Mouse (Mus musculus) hindbrain, embryonic 15.5 days (tissue): ENCODE data around the gene Prss50. TPM values are rescaled to one million over a fixed set of nuclear protein-coding genes. Genes with fewer than 3 reads are reported as not detected.

Source experiments
- ATAC-seq: fragments of 200-750 bp; cut with Nextera tagmentation; 2 replicates; pipeline ENCODE4 v1.8.0; 2017; ENCODE audit warnings: low read depth, moderate number of reproducible peaks, moderate TSS enrichment; ENCODE audit not compliant: low FRiP score
- H3K27ac ChIP-seq: fragments of 300-500 bp; sonication (generic); replicated peaks from 2 replicates; pipeline ENCODE4 v1.5.1; 2015; ENCODE audit warnings: mild to moderate bottlenecking, inconsistent platforms
- H3K27me3 ChIP-seq: fragments of 300-500 bp; sonication (generic); 2 replicates; pipeline ENCODE4 v1.6.1; 2015; ENCODE audit warnings: control low read depth, inconsistent platforms
- H3K36me3 ChIP-seq: fragments of 300-500 bp; sonication (generic); 2 replicates; pipeline ENCODE4 v1.6.1; 2015; ENCODE audit warnings: control low read depth, inconsistent platforms
- H3K4me1 ChIP-seq: fragments of 300-500 bp; sonication (generic); replicated peaks from 2 replicates; pipeline ENCODE4 v1.6.1; 2015; ENCODE audit warnings: control low read depth, inconsistent platforms
- H3K4me2 ChIP-seq: fragments of 300-500 bp; sonication (generic); 2 replicates; pipeline ENCODE4 v1.6.1; 2015; ENCODE audit warnings: moderate library complexity, mild to moderate bottlenecking, inconsistent platforms
- H3K4me3 ChIP-seq: fragments of 300-500 bp; sonication (generic); 2 replicates; pipeline ENCODE4 v1.5.1; 2015; ENCODE audit warnings: mild to moderate bottlenecking, inconsistent platforms
- H3K9ac ChIP-seq: fragments of 300-500 bp; sonication (generic); 2 replicates; pipeline ENCODE4 v1.6.1; 2015; ENCODE audit warnings: inconsistent platforms
- H3K9me3 ChIP-seq: fragments of 300-500 bp; sonication (generic); 2 replicates; pipeline ENCODE4 v1.6.1; 2016; ENCODE audit warnings: control low read depth, inconsistent platforms
- WGBS: fragments of 180-500 bp; shearing (Covaris S2); methylation state at CpG from one replicate; pipeline ENCODE4 v1.1.7; 2015; 5-methylcytosine and 5-hydroxymethylcytosine counted together
- polyA plus RNA-seq: library from polyadenylated mRNA; unstranded; fragments of >200 nt; fragmentation: Nextera tagmentation; extraction: Ambion mirVana; gene quantifications from 2 replicates; pipeline ENCODE4 v1.2.1, GENCODE M21; 2015

Gene Prss50
- polyA plus RNA-seq, 1 experiment from 2014 or later: 0.36 TPM

GRCm38 (mm10) chr9:110877888-110878287 is 20.1 kb downstream of the Prss50 start:
- H3K4me3 ChIP-seq: no peak overlapping the region
- peaks cover 25% of the 10 kb centered on the region for H3K27me3 ChIP-seq
- no peak for ATAC-seq
- no peak overlapping the region for H3K4me2 ChIP-seq
- no peaks in the 10 kb centered on the region for H3K9me3 ChIP-seq
- 80% methylated on average over 5 of the region's 5 CpGs for WGBS
- H3K4me1 ChIP-seq: peaks cover 45% of the 10 kb centered on the region
- H3K27ac ChIP-seq: no peak overlapping the region
- no peak overlapping the region for H3K9ac ChIP-seq
- no peaks in the 10 kb centered on the region for H3K36me3 ChIP-seq

GRCm38 (mm10) chr9:110879191-110879920 is 21.6 kb downstream of the Prss50 start, which contains the start of gene Als2cl:
TSS of gene Als2cl (plus strand) at chr9:110879870.
- no peaks in the 10 kb centered on the region for H3K9me3 ChIP-seq
- WGBS: 13% methylated on average over 12 of the region's 12 CpGs

GRCm38 (mm10) chr9:110879998-110880561 is 22.3 kb downstream of the Prss50 start, which contains the start of gene Tmie:
TSS of gene Tmie (minus strand) at chr9:110880113.
- peak; percentile 37 for ATAC-seq
- Histone ChIP-seq H3K9me3 (no peaks in the 10 kb centered on the region), H3K4me1 (peaks cover 26% of the 10 kb centered on the region), H3K4me2 (peak within 1 kb of the TSS; percentile 90), H3K4me3 (peak within 1 kb of the TSS; percentile 54), H3K9ac (peak within 1 kb of the TSS; percentile 52), H3K36me3 (no peaks in the 10 kb centered on the region), H3K27ac (peak within 1 kb of the TSS; percentile 56), H3K27me3 (peaks cover 22% of the 10 kb centered on the region)
- WGBS: under 1% methylated on average over 54 of the region's 57 CpGs

More at GRCm38 (mm10) chr9:110879191-110879920, 21.6 kb downstream of the Prss50 start, which contains the start of gene Als2cl:
- ATAC-seq: peak; percentile 14; the same call in 1 of the 2 replicates
- Histone ChIP-seq H3K4me1 (peaks cover 33% of the 10 kb centered on the region), H3K27me3 (peaks cover 22% of the 10 kb centered on the region), H3K36me3 (no peaks in the 10 kb centered on the region), H3K27ac (peak within 1 kb of the TSS; percentile 56), H3K9ac (peak within 1 kb of the TSS; percentile 52), H3K4me3 (peak within 1 kb of the TSS; percentile 54), H3K4me2 (peak within 1 kb of the TSS; percentile 90)

DNA sequence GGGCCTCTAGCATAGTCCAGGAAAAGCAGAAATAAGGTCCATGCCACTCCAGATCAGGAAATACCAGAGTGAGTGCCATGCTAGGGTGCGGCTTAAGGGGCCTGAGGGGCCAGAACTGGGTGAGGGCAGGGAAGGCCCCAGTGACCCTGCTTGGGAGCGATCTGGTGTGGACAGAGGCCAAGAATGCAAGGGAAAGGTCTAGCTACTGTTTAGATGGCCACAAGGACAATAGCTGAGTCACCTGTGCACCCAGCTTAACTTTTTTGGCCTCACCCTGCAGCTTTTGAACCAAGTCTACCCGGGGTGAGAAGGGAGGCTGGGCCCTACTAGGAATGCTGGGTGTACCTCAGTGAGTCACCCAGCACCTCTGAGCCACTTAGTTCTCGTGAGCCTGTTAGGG is 23.0 kb downstream of the Prss50 start:
- H3K4me1 ChIP-seq: peaks cover 20% of the 10 kb centered on the region
- peak overlapping the region; percentile 54 for H3K4me3 ChIP-seq
- H3K9ac ChIP-seq: peak overlapping the region; percentile 52; the same call in 1 of the 2 replicates
- H3K36me3 ChIP-seq: no peaks in the 10 kb centered on the region
- peaks cover 22% of the 10 kb centered on the region for H3K27me3 ChIP-seq
- H3K27ac ChIP-seq: no peak overlapping the region
- H3K9me3 ChIP-seq: no peaks in the 10 kb centered on the region
- no peak for ATAC-seq
- H3K4me2 ChIP-seq: peak overlapping the region; percentile 90
- WGBS: 84% methylated on average over 4 of the region's 4 CpGs

GRCm38 (mm10) chr9:110881953-110882352 is 24.2 kb downstream of the Prss50 start:
- Histone ChIP-seq H3K4me2 (no peak overlapping the region), H3K9ac (no peak overlapping the region), H3K9me3 (no peaks in the 10 kb centered on the region), H3K27me3 (peaks cover 22% of the 10 kb centered on the region), H3K27ac (no peak overlapping the region), H3K4me3 (no peak overlapping the region), H3K36me3 (no peaks in the 10 kb centered on the region), H3K4me1 (peaks cover 20% of the 10 kb centered on the region)
- ATAC-seq: no peak
- WGBS: 79% methylated on average over 7 of the region's 7 CpGs

DNA sequence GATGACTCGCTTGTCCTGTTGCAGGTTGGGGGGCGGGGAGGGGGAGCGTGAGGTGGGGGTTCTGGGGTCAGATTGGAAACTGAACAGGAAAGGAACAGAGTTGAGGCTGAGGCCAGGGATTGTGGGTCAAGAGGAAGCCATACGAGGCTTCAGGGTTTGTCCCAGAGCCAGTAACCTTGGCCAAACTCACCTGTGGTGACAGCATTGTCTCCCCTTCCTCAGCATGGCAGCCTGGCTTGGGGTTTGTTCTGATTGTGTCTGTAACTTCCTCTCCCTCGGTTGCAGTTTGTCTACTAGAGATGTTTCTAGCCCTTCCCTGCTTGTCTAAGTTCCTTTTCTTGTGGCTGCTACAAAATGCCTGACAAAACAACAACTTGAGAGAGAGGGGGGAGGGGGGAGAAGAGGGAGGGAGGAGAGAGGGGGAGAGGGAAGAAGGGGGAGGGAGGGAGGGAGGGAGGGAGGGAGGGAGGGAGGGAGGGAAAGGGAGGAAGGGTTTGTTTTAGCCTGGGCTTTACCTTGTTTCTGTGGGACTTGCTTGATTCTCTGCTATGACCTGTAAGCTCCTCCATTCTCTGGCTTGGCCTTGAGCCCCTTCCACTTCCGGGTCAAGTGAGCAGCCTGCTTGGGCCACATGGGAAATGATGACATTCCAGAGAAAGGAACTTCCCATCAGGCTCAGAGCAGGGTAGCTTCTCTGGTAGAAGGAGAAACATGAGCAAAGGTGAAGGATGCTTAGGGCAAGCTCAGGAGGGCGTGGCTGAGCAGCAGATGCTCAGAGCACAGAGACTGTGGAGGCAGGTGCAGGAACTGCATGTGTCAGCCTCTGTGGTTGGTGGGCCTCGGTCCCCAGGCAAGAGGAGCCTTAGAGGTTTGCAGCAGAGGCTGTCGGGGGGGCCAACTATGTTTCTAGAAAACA is 29.9 kb downstream of the Prss50 start:
- no peak overlapping the region for H3K4me2 ChIP-seq
- H3K9me3 ChIP-seq: no peaks in the 10 kb centered on the region
- no peaks in the 10 kb centered on the region for H3K36me3 ChIP-seq
- 65% methylated on average over 9 of the region's 9 CpGs for WGBS
- ATAC-seq: no peak
- H3K4me1 ChIP-seq: no peaks in the 10 kb centered on the region
- H3K27ac ChIP-seq: no peak overlapping the region
- no peak overlapping the region for H3K9ac ChIP-seq
- no peak overlapping the region for H3K4me3 ChIP-seq
- no peaks in the 10 kb centered on the region for H3K27me3 ChIP-seq

DNA sequence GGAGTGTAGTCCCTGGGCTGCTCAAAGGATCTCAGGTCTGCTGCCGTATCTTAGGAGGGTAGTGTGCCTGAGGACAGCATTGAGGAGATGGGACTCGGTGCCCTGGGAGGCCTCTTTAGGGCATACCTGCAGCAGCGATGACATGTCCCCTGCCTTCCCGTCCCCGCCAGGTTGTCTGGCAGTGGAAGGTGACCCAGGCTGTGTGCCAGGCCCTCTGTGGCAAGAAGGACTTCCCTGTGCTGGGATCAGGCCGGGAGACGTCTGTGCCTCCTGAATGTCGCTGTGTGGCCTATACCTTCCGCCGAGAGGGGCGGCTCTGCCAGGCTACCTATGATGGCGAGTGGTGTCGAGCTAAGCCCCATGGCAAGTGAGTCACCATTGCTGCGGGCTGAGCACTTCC is 31.2 kb downstream of the Prss50 start:
- no peaks in the 10 kb centered on the region for H3K9me3 ChIP-seq
- no peak overlapping the region for H3K27ac ChIP-seq
- H3K36me3 ChIP-seq: no peaks in the 10 kb centered on the region
- 89% methylated on average over 14 of the region's 14 CpGs for WGBS
- no peaks in the 10 kb centered on the region for H3K4me1 ChIP-seq
- no peak for ATAC-seq
- H3K4me2 ChIP-seq: no peak overlapping the region
- H3K9ac ChIP-seq: no peak overlapping the region
- H3K27me3 ChIP-seq: no peaks in the 10 kb centered on the region
- no peak overlapping the region for H3K4me3 ChIP-seq

GRCm38 (mm10) chr9:110890026-110890783 is 32.4 kb downstream of the Prss50 start:
- 19% methylated on average over 21 of the region's 21 CpGs for WGBS
- no peaks in the 10 kb centered on the region for H3K36me3 ChIP-seq
- H3K27ac ChIP-seq: no peak overlapping the region
- H3K4me1 ChIP-seq: no peaks in the 10 kb centered on the region
- H3K9ac ChIP-seq: no peak overlapping the region
- no peak for ATAC-seq
- no peaks in the 10 kb centered on the region for H3K27me3 ChIP-seq
- no peak overlapping the region for H3K4me2 ChIP-seq
- no peak overlapping the region for H3K4me3 ChIP-seq
- H3K9me3 ChIP-seq: no peaks in the 10 kb centered on the region

DNA sequence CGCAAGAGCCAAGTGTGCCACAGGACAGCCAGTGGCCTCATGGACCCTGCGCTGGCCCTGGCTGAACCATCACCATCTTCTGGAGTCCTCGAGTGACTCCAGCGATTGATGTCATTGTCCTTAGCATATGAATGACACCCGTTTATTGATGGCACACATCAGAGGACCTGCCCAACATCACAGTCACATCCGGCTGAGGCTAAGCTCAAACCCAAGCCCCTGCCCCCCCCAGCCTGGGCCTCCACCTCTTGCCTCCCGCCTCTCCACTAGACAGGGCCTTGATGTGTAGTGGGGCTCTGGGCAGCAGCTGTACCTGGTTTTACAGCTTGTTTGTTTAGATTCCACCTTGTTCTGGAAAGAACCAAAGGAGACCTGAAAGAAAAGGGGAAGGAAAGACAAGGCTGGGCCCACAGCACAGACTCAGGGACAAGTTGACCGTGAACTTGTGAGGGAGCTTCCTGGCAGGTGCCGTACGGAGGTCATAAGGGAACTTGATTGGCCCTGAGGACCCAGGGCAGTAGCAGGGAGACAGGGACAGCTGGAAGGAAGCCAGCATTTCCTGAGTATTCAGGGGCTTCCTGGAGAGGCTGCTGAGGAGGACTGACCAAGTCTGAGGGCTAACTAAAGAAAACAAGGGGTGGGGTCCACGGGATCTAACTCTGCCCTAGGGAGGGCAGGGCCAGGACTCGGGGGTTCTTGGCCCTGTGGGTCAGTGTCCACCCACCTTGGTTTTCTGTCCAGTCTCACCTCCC is 33.5 kb downstream of the Prss50 start:
- Histone ChIP-seq H3K36me3 (no peaks in the 10 kb centered on the region), H3K4me3 (no peak overlapping the region), H3K9me3 (no peaks in the 10 kb centered on the region), H3K4me1 (0 out of 2 replicates have a peak, but pooled peaks cover 5% of the 10 kb centered on the region), H3K27me3 (no peaks in the 10 kb centered on the region), H3K27ac (no peak overlapping the region), H3K9ac (no peak overlapping the region), H3K4me2 (no peak overlapping the region)
- no peak for ATAC-seq
- WGBS: 88% methylated on average over 12 of the region's 12 CpGs

DNA sequence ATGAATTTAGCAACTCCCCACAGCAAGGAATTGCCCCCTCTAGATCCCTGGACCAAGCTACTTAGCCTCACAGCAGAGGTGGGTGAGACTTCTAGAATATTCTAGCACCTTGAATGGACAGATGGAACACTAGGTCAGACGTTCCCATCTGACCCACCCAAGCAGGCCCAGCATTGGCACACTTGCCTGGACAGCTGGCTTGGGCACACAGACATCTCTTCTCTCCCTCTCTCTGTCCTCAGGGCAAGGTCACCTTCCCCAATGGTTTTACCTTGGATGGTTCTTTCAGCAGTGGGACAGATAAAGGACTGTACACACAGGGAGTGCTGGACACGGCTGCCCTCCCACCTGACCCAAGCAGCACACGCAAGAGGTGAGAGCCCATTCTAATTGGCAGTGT is 34.8 kb downstream of the Prss50 start:
- no peak overlapping the region for H3K4me3 ChIP-seq
- 0 out of 2 replicates have a peak, but pooled peaks cover 8% of the 10 kb centered on the region for H3K4me1 ChIP-seq
- no peak for ATAC-seq
- H3K27me3 ChIP-seq: no peaks in the 10 kb centered on the region
- H3K27ac ChIP-seq: no peak overlapping the region
- no peak overlapping the region for H3K9ac ChIP-seq
- 87% methylated on average over 3 of the region's 3 CpGs for WGBS
- no peaks in the 10 kb centered on the region for H3K36me3 ChIP-seq
- no peaks in the 10 kb centered on the region for H3K9me3 ChIP-seq
- no peak overlapping the region for H3K4me2 ChIP-seq

DNA sequence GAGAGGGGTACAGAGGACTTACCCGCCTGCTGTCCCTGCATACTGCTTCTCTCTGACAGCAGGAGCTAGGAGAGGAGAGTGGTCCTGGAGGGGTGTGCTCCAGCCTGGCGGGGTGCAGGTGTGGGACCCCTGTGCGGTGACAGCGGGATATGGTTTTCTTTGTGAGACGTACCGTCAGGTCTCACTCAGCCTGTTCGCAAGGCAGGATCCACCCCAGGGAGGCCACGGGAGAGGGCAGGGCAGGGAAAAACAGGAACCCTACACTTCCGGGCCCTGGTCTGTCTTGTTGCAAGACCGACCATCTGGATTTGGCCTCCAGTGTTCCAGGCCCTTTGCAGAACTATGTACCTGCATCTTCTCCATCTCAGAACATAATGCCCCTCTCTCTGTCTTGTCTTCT is 35.7 kb downstream of the Prss50 start:
- ATAC-seq: no peak
- Histone ChIP-seq H3K27ac (no peak overlapping the region), H3K9me3 (no peaks in the 10 kb centered on the region), H3K27me3 (no peaks in the 10 kb centered on the region), H3K36me3 (no peaks in the 10 kb centered on the region), H3K4me1 (0 out of 2 replicates have a peak, but pooled peaks cover 8% of the 10 kb centered on the region), H3K4me3 (no peak overlapping the region), H3K9ac (no peak overlapping the region), H3K4me2 (no peak overlapping the region)
- WGBS: 66% methylated on average over 10 of the region's 10 CpGs
